Mouse (Mus musculus) thymus, adult 2 months (tissue): ENCODE measurements around the gene Cisd3.

ENCODE experiments used
- CTCF ChIP-seq: fragments of 200-500 bp; IDR thresholded peaks from 2 replicates; pipeline ENCODE4 v1.5.1; 2012; ENCODE audit warnings: mild to moderate bottlenecking, control low read depth, low read length, moderate library complexity, borderline replicate concordance; ENCODE audit not compliant: control insufficient read depth, poor library complexity, insufficient read depth; ENCODE audit errors: extremely low read depth
- POLR2A ChIP-seq: fragments of 200-500 bp; IDR thresholded peaks from 2 replicates; pipeline ENCODE4 v1.6.1; 2012; ENCODE audit warnings: mild to moderate bottlenecking, low read length, control low read depth, moderate library complexity; ENCODE audit not compliant: control insufficient read depth, poor library complexity, insufficient read depth; ENCODE audit errors: extremely low read depth

- TF ChIP-seq CTCF (no peak), POLR2A (no peak)
These were observed 18.8 kb upstream of the Cisd3 start for GRCm38 (mm10) chr11:97666794-97667193.
